Mouse (Mus musculus): ENCODE results near the gene Fip1l1. TPM values are rescaled to one million over a fixed set of nuclear protein-coding genes. Genes with fewer than 3 reads are reported as not detected.

Fip1l1 gene
- polyA plus RNA-seq, 1 experiment = 177 TPM

DNA sequence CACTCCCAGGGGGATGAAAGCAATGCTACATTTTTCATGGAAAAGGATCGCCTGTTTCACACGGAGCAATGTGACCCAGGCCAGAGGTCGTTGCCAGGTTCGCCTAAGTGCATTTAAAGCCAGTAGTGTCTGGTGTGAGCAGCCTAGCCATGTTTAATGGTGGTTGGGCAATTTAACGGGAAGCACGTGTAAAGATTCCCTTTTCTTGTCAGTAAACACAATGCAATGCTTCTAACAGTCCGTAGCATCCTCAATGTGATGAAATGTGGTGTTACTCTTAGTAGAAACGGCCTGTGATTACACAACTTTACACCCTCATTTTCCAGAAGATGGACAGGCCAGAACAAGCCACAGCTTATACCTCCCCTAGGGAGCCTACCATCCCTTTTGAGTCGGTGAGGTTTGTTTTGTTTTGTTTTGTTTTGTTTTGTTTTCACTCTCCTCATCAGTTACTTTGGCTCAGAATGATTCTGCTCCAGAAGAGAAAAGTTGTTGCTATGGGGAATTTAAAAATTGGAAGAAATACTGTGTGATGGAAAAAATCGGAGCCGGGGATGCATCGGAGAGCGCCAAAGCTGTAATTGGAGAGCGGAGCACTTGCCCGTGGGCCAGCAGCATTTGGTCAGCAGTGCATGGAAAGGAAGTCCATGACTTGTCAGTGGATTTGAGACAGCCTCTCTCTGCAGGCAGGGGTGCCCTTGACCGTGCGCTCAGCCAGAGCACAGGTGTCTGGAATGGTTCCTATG lies 97.3 kb downstream of the Fip1l1 start:
- H3K36me3 ChIP-seq (ENCODE audit: control insufficient read depth, insufficient read depth, low read length, poor library complexity, severe bottlenecking) = no peaks in the 10 kb centered on the region
- H3K4me3 ChIP-seq (ENCODE audit: low read depth, low read length) = no peak overlapping the region
- no peak overlapping the region for H3K27ac ChIP-seq (ENCODE audit: insufficient read depth, low read length)
- no peaks in the 10 kb centered on the region for H3K27me3 ChIP-seq (ENCODE audit: control insufficient read depth, insufficient read depth, low read length, poor library complexity, severe bottlenecking)
- TF ChIP-seq EP300 (IDR thresholded peaks at IDR 0.05; ENCODE audit: insufficient read depth, low read depth, low read length) = no peak
- TF ChIP-seq POLR2A (IDR thresholded peaks at IDR 0.05; ENCODE audit: insufficient read depth, low read length) = no peak
- no peak for TF ChIP-seq CTCF (IDR thresholded peaks at IDR 0.05; ENCODE audit: low read depth, low read length)
- H3K4me1 ChIP-seq (ENCODE audit: control insufficient read depth, insufficient read depth, low read length) = no peaks in the 10 kb centered on the region
- H3K9me3 ChIP-seq (replicated peaks; ENCODE audit: control insufficient read depth, insufficient read depth, low read length, poor library complexity, severe bottlenecking) = no peaks in the 10 kb centered on the region
- H3K9ac ChIP-seq (ENCODE audit: low read depth, poor library complexity, severe bottlenecking) = no peak overlapping the region

DNA sequence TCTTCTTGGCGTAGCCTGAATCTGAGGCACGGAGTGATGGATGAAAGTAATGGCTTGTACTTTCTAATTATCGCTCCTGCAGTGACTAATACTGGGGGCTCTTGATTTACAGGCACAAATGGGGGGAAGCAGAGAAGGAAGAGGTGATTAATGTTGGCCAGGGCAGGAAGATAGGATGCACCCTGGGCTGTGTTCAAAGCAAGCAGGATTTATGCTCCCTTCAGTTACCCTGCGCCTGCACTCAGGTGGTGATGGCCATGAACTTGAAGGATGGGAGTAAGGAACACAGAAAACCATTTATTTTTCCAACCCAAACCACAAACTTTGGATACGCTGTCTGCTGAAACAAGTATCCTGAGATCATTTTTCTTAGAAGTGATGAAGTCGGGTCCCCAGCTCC lies 98.2 kb downstream of the Fip1l1 start:
- Histone ChIP-seq H3K36me3 (ENCODE audit: control insufficient read depth, insufficient read depth, low read length, poor library complexity, severe bottlenecking) (no peaks in the 10 kb centered on the region), H3K9me3 (replicated peaks; ENCODE audit: control insufficient read depth, insufficient read depth, low read length, poor library complexity, severe bottlenecking) (no peaks in the 10 kb centered on the region), H3K27me3 (ENCODE audit: control insufficient read depth, insufficient read depth, low read length, poor library complexity, severe bottlenecking) (no peaks in the 10 kb centered on the region), H3K4me3 (ENCODE audit: low read depth, low read length) (no peak overlapping the region), H3K27ac (ENCODE audit: insufficient read depth, low read length) (no peak overlapping the region), H3K4me1 (ENCODE audit: control insufficient read depth, insufficient read depth, low read length) (no peaks in the 10 kb centered on the region), H3K9ac (ENCODE audit: low read depth, poor library complexity, severe bottlenecking) (no peak overlapping the region)
- TF ChIP-seq EP300 (IDR thresholded peaks at IDR 0.05; ENCODE audit: insufficient read depth, low read depth, low read length) = no peak

DNA sequence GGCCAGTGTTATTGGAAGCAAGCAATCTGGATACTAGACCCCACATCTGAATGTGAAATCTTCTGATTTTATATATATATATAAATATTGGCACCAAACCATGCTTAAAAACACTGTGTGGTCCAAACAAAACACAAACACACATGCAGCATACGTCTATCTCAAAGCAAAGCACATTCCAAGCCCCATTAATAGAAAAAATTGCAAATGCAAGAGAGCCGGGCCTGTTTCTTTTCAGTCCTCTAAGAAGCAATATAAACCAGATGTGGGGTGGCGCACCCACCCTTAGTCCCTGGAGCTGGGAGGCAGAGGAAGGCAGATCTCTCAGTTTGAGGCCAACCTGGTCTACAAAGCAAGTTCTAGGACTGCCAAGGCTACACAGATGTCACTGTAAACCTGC lies 99.1 kb downstream of the Fip1l1 start:
- Histone ChIP-seq H3K4me3 (ENCODE audit: low read depth, low read length) (no peak overlapping the region), H3K27me3 (ENCODE audit: control insufficient read depth, insufficient read depth, low read length, poor library complexity, severe bottlenecking) (no peaks in the 10 kb centered on the region), H3K27ac (ENCODE audit: insufficient read depth, low read length) (no peak overlapping the region), H3K9ac (ENCODE audit: low read depth, poor library complexity, severe bottlenecking) (no peak overlapping the region), H3K36me3 (ENCODE audit: control insufficient read depth, insufficient read depth, low read length, poor library complexity, severe bottlenecking) (no peaks in the 10 kb centered on the region), H3K4me1 (ENCODE audit: control insufficient read depth, insufficient read depth, low read length) (no peaks in the 10 kb centered on the region), H3K9me3 (replicated peaks; ENCODE audit: control insufficient read depth, insufficient read depth, low read length, poor library complexity, severe bottlenecking) (no peaks in the 10 kb centered on the region)
- TF ChIP-seq EP300 (IDR thresholded peaks at IDR 0.05; ENCODE audit: insufficient read depth, low read depth, low read length) = no peak

DNA sequence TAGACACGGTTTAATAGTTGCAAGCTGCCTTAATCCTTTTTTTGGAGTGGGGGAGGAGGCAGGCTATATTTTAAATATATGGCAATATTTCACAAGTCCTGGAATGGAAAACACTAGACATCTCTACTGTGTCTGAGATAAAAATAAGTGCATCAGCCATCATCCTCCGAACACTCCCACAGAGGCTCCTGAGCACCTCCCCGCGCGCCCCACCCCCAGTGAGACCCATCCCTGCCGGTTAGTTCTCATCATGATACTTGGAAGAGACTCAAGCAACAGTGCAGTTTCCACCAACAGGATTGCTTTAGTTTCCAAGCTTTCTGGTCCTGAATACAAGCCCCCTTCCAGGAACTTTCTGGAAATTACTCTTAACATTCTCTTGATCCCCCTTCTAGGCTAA lies 104.3 kb downstream of the Fip1l1 start:
- H3K9ac ChIP-seq (ENCODE audit: low read depth, poor library complexity, severe bottlenecking) = no peak overlapping the region
- no peak overlapping the region for H3K27ac ChIP-seq (ENCODE audit: insufficient read depth, low read length)
- H3K4me1 ChIP-seq (ENCODE audit: control insufficient read depth, insufficient read depth, low read length) = no peaks in the 10 kb centered on the region
- no peaks in the 10 kb centered on the region for H3K9me3 ChIP-seq (replicated peaks; ENCODE audit: control insufficient read depth, insufficient read depth, low read length, poor library complexity, severe bottlenecking)
- TF ChIP-seq POLR2A (IDR thresholded peaks at IDR 0.05; ENCODE audit: insufficient read depth, low read length) = no peak
- no peak for TF ChIP-seq CTCF (IDR thresholded peaks at IDR 0.05; ENCODE audit: low read depth, low read length)
- TF ChIP-seq EP300 (IDR thresholded peaks at IDR 0.05; ENCODE audit: insufficient read depth, low read depth, low read length) = no peak
- H3K4me3 ChIP-seq (ENCODE audit: low read depth, low read length) = no peak overlapping the region
- no peaks in the 10 kb centered on the region for H3K27me3 ChIP-seq (ENCODE audit: control insufficient read depth, insufficient read depth, low read length, poor library complexity, severe bottlenecking)
- H3K36me3 ChIP-seq (ENCODE audit: control insufficient read depth, insufficient read depth, low read length, poor library complexity, severe bottlenecking) = no peaks in the 10 kb centered on the region

DNA sequence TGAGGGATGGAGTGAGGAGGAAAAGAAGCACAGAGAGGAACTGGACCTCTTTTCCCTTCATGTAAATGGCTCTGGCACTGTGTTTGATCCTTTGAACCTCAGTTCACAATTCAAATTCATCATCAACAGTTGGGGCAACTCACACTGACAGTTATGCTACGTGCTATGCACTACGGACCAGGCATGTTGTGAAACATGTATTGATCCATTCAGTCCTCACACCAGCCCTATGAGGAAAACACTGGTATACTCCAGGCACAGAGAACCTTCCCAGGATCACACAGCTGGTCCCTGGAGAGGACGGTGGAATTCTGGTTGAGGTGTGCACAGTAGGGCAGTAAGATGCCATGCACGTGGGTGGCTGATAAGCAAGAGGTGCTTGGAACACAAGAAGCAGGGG lies 105.3 kb downstream of the Fip1l1 start:
- TF ChIP-seq CTCF (IDR thresholded peaks at IDR 0.05; ENCODE audit: low read depth, low read length) (no peak), POLR2A (IDR thresholded peaks at IDR 0.05; ENCODE audit: insufficient read depth, low read length) (no peak), EP300 (IDR thresholded peaks at IDR 0.05; ENCODE audit: insufficient read depth, low read depth, low read length) (no peak)
- Histone ChIP-seq H3K27me3 (ENCODE audit: control insufficient read depth, insufficient read depth, low read length, poor library complexity, severe bottlenecking) (no peaks in the 10 kb centered on the region), H3K9ac (ENCODE audit: low read depth, poor library complexity, severe bottlenecking) (no peak overlapping the region), H3K4me3 (ENCODE audit: low read depth, low read length) (no peak overlapping the region), H3K27ac (ENCODE audit: insufficient read depth, low read length) (no peak overlapping the region), H3K4me1 (ENCODE audit: control insufficient read depth, insufficient read depth, low read length) (no peaks in the 10 kb centered on the region), H3K9me3 (replicated peaks; ENCODE audit: control insufficient read depth, insufficient read depth, low read length, poor library complexity, severe bottlenecking) (no peaks in the 10 kb centered on the region), H3K36me3 (ENCODE audit: control insufficient read depth, insufficient read depth, low read length, poor library complexity, severe bottlenecking) (no peaks in the 10 kb centered on the region)

DNA sequence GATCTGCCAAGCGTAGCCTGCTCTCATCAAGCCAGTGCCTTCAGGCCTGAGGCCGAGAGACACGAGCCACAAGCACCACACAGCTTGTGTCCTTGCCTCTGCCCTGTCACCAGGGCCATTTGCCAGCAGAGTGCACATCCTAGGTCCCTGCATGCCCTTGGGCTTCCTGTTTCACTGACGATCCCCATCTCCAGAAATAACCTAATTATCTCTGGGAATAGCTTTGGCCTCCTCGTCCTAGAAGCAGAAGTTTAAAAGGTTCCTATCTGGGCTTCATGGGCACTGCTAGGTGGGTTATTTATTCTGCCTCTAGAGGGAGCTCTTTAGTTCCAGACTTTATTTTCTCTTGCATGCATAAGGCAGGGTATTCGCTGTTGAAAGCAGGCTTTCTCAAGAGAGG lies 105.8 kb downstream of the Fip1l1 start:
- TF ChIP-seq EP300 (IDR thresholded peaks at IDR 0.05; ENCODE audit: insufficient read depth, low read depth, low read length) = no peak
- TF ChIP-seq POLR2A (IDR thresholded peaks at IDR 0.05; ENCODE audit: insufficient read depth, low read length) = no peak
- TF ChIP-seq CTCF (IDR thresholded peaks at IDR 0.05; ENCODE audit: low read depth, low read length) = no peak
- Histone ChIP-seq H3K4me1 (ENCODE audit: control insufficient read depth, insufficient read depth, low read length) (no peaks in the 10 kb centered on the region), H3K9ac (ENCODE audit: low read depth, poor library complexity, severe bottlenecking) (no peak overlapping the region), H3K9me3 (replicated peaks; ENCODE audit: control insufficient read depth, insufficient read depth, low read length, poor library complexity, severe bottlenecking) (no peaks in the 10 kb centered on the region), H3K27ac (ENCODE audit: insufficient read depth, low read length) (no peak overlapping the region), H3K27me3 (ENCODE audit: control insufficient read depth, insufficient read depth, low read length, poor library complexity, severe bottlenecking) (no peaks in the 10 kb centered on the region), H3K36me3 (ENCODE audit: control insufficient read depth, insufficient read depth, low read length, poor library complexity, severe bottlenecking) (no peaks in the 10 kb centered on the region), H3K4me3 (ENCODE audit: low read depth, low read length) (no peak overlapping the region)
